Mouse (Mus musculus) hindbrain, embryonic 14.5 days (tissue): Measurements from ENCODE around the gene Plekha5. TPM values are rescaled to one million over a fixed set of nuclear protein-coding genes. Genes with fewer than 3 reads are reported as not detected.

Experiments used
- ATAC-seq: fragments of 200-750 bp; cut with Nextera tagmentation; 2 replicates; pipeline ENCODE4 v1.8.0; 2017; ENCODE audit warnings: moderate number of reproducible peaks, mild to moderate bottlenecking, moderate TSS enrichment, moderate library complexity; ENCODE audit not compliant: low FRiP score
- DNase-seq: peaks from one replicate; pipeline ENCODE4 v3.0.0-alpha.2; 2015; ENCODE audit warnings: low spot score
- H3K27ac ChIP-seq: fragments of 300-500 bp; sonication (generic); 2 replicates; pipeline ENCODE4 v1.5.1; 2014; ENCODE audit warnings: mild to moderate bottlenecking, moderate library complexity
- H3K27me3 ChIP-seq: fragments of 300-500 bp; sonication (generic); 2 replicates; pipeline ENCODE4 v1.6.1; 2014; ENCODE audit warnings: mild to moderate bottlenecking, low read length, mixed read lengths; ENCODE audit not compliant: control insufficient read depth, insufficient read depth
- H3K36me3 ChIP-seq: fragments of 300-500 bp; sonication (generic); replicated peaks from 2 replicates; pipeline ENCODE4 v1.6.1; 2014; ENCODE audit not compliant: control insufficient read depth, insufficient read depth
- H3K4me1 ChIP-seq: fragments of 300-500 bp; sonication (generic); replicated peaks from 2 replicates; pipeline ENCODE4 v1.6.1; 2014; ENCODE audit warnings: antibody characterized with exemption, low read length, mixed read lengths; ENCODE audit not compliant: control insufficient read depth, insufficient read depth
- H3K4me2 ChIP-seq: fragments of 300-500 bp; sonication (generic); replicated peaks from 2 replicates; pipeline ENCODE4 v1.6.1; 2014; ENCODE audit warnings: mild to moderate bottlenecking, moderate library complexity
- H3K4me3 ChIP-seq: fragments of 300-500 bp; sonication (generic); replicated peaks from 2 replicates; pipeline ENCODE4 v1.5.1; 2014; ENCODE audit warnings: mild to moderate bottlenecking, low read length
- H3K9ac ChIP-seq: fragments of 300-500 bp; sonication (generic); 2 replicates; pipeline ENCODE4 v1.6.1; 2014
- H3K9me3 ChIP-seq: fragments of 300-500 bp; sonication (generic); 2 replicates; pipeline ENCODE4 v1.6.1; 2016; ENCODE audit warnings: low read length; ENCODE audit not compliant: control insufficient read depth
- WGBS: fragments of 180-500 bp; shearing (Covaris S2); extraction: QIAGEN DNeasy Blood & Tissue Kit; methylation state at CpG from one replicate; pipeline ENCODE4 v1.1.7; 2014; 5-methylcytosine and 5-hydroxymethylcytosine counted together
- polyA plus RNA-seq: library from polyadenylated mRNA; unstranded; fragments of >200 nt; fragmentation: Nextera tagmentation; extraction: Ambion mirVana; gene quantifications from 2 replicates; pipeline ENCODE4 v1.2.1, GENCODE M21; 2014

The Plekha5 gene
- 37.8 and 38.6 TPM in 2 replicates for polyA plus RNA-seq

GRCm38 (mm10) chr6:140423846-140424200 is at the start of gene Plekha5:
Gene Plekha5 (plus strand): TSS chr6:140424054.
- Histone ChIP-seq H3K4me3 (peak within 1 kb of the TSS; percentile 99), H3K27me3 (no peaks in the 10 kb centered on the region), H3K4me1 (peaks cover 20% of the 10 kb centered on the region), H3K9me3 (peaks cover 6% of the 10 kb centered on the region; the same call in 1 of the 2 replicates), H3K36me3 (peaks cover 7% of the 10 kb centered on the region), H3K4me2 (peak within 1 kb of the TSS; percentile 59), H3K9ac (peak within 1 kb of the TSS; percentile 100), H3K27ac (peak within 1 kb of the TSS; percentile 98)
- DNase-seq = peak; percentile 79
- WGBS = under 1% methylated on average over 49 of the region's 65 CpGs
- peak; percentile 90 for ATAC-seq

GRCm38 (mm10) chr6:140375671-140376070 is 48.2 kb upstream of the Plekha5 start:
- DNase-seq = no peak
- Histone ChIP-seq H3K4me2 (no peak overlapping the region), H3K4me3 (no peak overlapping the region), H3K36me3 (no peaks in the 10 kb centered on the region), H3K27ac (no peak overlapping the region), H3K9me3 (no peaks in the 10 kb centered on the region), H3K27me3 (no peaks in the 10 kb centered on the region), H3K4me1 (no peaks in the 10 kb centered on the region; the same call in 1 of the 2 replicates), H3K9ac (no peak overlapping the region)
- no peak for ATAC-seq
- WGBS = 38% methylated on average over 4 of the region's 4 CpGs

- H3K9me3 ChIP-seq = no peaks in the 10 kb centered on the region
- H3K27me3 ChIP-seq = no peaks in the 10 kb centered on the region
- DNase-seq = no peak
- no peak overlapping the region for H3K4me2 ChIP-seq
- no peaks in the 10 kb centered on the region for H3K36me3 ChIP-seq
- no peak overlapping the region for H3K9ac ChIP-seq
- no peaks in the 10 kb centered on the region; the same call in 1 of the 2 replicates for H3K4me1 ChIP-seq
- H3K27ac ChIP-seq = no peak overlapping the region
- WGBS = 84% methylated on average over 2 of the region's 2 CpGs
- ATAC-seq = no peak
- H3K4me3 ChIP-seq = no peak overlapping the region
Measured at GRCm38 (mm10) chr6:140380588-140380987, 43.3 kb upstream of the Plekha5 start.

GRCm38 (mm10) chr6:140381162-140381561 is 42.7 kb upstream of the Plekha5 start:
- no peak overlapping the region for H3K9ac ChIP-seq
- H3K4me3 ChIP-seq = no peak overlapping the region
- DNase-seq (no peak), ATAC-seq (no peak)
- no peaks in the 10 kb centered on the region; the same call in 1 of the 2 replicates for H3K4me1 ChIP-seq
- H3K27ac ChIP-seq = no peak overlapping the region
- 72% methylated on average over 8 of the region's 8 CpGs for WGBS
- H3K36me3 ChIP-seq = no peaks in the 10 kb centered on the region
- H3K27me3 ChIP-seq = no peaks in the 10 kb centered on the region
- H3K9me3 ChIP-seq = no peaks in the 10 kb centered on the region
- no peak overlapping the region for H3K4me2 ChIP-seq

DNA sequence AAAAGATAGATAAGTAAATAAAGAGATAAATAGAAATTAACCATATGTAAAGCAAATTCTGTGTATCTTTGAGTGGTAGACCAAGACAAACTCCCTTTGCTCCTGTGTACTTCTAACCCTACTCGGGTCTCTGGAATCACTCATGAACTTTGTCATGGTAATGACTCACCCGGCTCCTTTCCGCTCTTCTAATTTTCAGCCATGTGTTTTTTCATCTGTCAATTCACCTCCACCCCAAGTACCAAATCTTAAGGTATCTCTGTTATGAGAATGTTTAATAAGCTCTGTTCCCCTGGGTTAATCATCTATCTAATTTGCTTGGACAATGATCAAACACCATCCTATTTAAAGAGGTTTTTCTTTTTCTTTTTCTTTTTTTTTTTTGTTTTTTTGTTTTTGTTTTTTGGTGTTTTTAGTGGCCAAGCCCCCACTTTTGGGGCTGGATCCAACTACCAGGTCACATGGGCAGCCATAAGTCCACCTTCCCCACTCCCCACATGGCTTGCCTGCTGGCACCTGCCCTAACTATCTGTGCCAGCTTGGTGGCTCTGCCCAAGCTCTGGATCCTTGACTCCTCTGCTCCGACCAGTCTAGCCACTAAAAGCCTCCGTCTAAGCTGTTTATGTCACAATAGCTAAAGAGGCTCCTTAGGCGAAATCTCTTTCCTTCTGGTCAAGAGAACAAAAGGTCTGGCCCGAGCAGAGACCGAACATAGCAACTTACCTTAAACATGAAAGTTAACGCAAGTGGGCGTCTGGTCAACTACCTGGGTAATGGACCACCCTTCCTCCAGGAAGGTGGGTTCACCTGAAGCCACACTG is 40.1 kb upstream of the Plekha5 start:
- Histone ChIP-seq H3K9me3 (no peaks in the 10 kb centered on the region), H3K27me3 (no peaks in the 10 kb centered on the region), H3K4me2 (no peak overlapping the region), H3K4me1 (no peaks in the 10 kb centered on the region), H3K36me3 (no peaks in the 10 kb centered on the region), H3K9ac (no peak overlapping the region), H3K4me3 (no peak overlapping the region), H3K27ac (no peak overlapping the region)
- DNase-seq (no peak), ATAC-seq (no peak)
- WGBS = 91% methylated on average over 10 of the region's 10 CpGs

DNA sequence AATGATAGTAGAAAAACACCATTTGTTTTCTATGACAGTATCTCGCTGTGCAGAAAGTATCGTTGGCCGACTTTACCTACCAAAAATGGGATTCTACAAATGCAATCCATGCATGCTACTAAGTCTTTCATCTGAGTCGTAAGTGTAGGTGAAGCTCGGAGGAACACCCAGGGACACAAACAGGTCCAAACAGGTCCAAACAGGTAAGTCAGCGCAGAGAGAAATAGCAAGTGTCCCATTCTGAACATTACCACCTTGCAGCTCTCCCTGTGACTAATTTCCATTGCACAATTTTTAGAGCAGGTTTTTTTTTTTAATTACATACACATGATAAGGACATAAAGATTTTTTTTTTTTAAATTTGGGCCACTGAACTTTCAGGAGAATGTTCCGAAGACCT is 27.2 kb upstream of the Plekha5 start:
- WGBS = 94% methylated on average over 7 of the region's 7 CpGs
- H3K9ac ChIP-seq = no peak overlapping the region
- no peak for ATAC-seq

DNA sequence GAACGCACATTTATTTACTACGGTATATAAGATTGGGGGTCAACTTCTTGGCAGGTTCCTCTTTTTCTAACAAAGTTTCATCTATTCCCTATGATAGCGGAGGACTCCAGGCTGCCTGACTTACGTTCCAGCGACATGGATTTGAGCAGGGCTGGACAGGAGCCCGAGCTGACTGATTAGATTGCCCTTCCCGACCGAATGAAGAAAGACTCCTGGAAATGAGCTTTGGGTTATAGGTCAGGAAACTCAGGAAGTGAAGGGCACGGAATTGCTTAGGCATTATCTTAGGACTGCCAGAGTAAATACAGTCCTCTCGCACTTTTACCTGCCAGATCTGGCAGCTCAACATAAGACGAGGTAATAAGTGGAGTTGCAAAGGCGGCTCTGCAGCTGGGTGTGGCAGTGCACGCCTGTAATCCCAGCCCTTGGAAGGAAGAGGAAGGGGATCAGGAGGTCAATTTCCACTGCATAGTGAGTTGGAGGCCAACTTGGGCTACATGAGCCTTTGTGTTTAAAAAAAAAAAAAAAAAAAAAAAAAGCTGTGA is 21.0 kb upstream of the Plekha5 start:
- WGBS = 88% methylated on average over 13 of the region's 13 CpGs
- Histone ChIP-seq H3K9ac (no peak overlapping the region), H3K4me3 (no peak overlapping the region), H3K27me3 (no peaks in the 10 kb centered on the region), H3K27ac (no peak overlapping the region), H3K36me3 (no peaks in the 10 kb centered on the region), H3K4me2 (no peak overlapping the region), H3K4me1 (no peaks in the 10 kb centered on the region), H3K9me3 (no peaks in the 10 kb centered on the region)
- DNase-seq = no peak
- no peak for ATAC-seq

More for the DNA sequence above, 27.2 kb upstream of the Plekha5 start:
- no peak for DNase-seq
- no peak overlapping the region for H3K4me3 ChIP-seq
- H3K4me1 ChIP-seq = no peaks in the 10 kb centered on the region
- H3K27ac ChIP-seq = no peak overlapping the region
- H3K4me2 ChIP-seq = no peak overlapping the region
- no peaks in the 10 kb centered on the region for H3K27me3 ChIP-seq
- no peaks in the 10 kb centered on the region for H3K36me3 ChIP-seq
- H3K9me3 ChIP-seq = no peaks in the 10 kb centered on the region

DNA sequence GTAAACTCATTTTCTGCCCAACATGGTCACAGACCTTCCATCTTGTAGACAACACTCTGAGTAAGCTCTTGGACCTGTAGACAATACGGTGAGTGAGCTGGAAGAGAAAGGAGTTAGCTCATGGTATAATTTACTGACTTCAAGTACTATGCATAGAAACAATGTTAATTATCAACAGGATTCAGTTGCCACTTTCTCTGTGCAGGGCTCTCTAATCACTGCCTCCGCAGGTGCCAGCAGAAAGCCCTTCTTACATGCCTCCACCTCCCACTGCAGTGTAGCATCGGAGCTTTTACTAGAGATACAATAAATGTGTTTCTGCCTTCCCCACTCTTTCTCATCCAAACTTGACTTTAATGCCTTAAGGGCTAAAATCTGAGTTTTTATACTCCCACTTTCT is 11.9 kb upstream of the Plekha5 start:
- DNase-seq = no peak
- no peak overlapping the region for H3K9ac ChIP-seq
- H3K4me3 ChIP-seq = no peak overlapping the region
- no peaks in the 10 kb centered on the region for H3K27me3 ChIP-seq
- ATAC-seq = no peak
- 76% methylated on average over 3 of the region's 3 CpGs for WGBS
- no peaks in the 10 kb centered on the region for H3K4me1 ChIP-seq
- no peak overlapping the region for H3K4me2 ChIP-seq
- no peaks in the 10 kb centered on the region for H3K36me3 ChIP-seq
- no peaks in the 10 kb centered on the region for H3K9me3 ChIP-seq
- no peak overlapping the region for H3K27ac ChIP-seq

- Histone ChIP-seq H3K4me3 (peak overlapping the region; percentile 99), H3K4me1 (peaks cover 19% of the 10 kb centered on the region), H3K4me2 (peak overlapping the region; percentile 59), H3K27ac (peak overlapping the region; percentile 98), H3K36me3 (0 out of 2 replicates have a peak, but pooled peaks cover 6% of the 10 kb centered on the region), H3K27me3 (no peaks in the 10 kb centered on the region), H3K9ac (peak overlapping the region; percentile 100), H3K9me3 (peaks cover 6% of the 10 kb centered on the region; the same call in 1 of the 2 replicates)
- ATAC-seq = no peak
- DNase-seq = peak; percentile 40
- 6% methylated on average over 29 of the region's 29 CpGs for WGBS
Measured at GRCm38 (mm10) chr6:140423041-140423845, 611 bp upstream of the Plekha5 start.
